Mouse (Mus musculus) G1E (cell line): ENCODE measurements around the gene Nop58. TPM values are rescaled to one million over a fixed set of nuclear protein-coding genes. Genes with fewer than 3 reads are reported as not detected.

Experiments used
- ATAC-seq: 2 replicates; pipeline ENCODE4 v1.8.0; 2016; ENCODE audit warnings: mild to moderate bottlenecking; ENCODE audit not compliant: insufficient number of reproducible peaks, poor library complexity, low FRiP score, severe bottlenecking; ENCODE audit errors: extremely low read depth
- DNase-seq: peaks from one replicate; pipeline ENCODE4 v3.0.0; 2012; ENCODE audit warnings: low spot score
- H3K27me3 ChIP-seq: 2 replicates; pipeline ENCODE4 v1.6.1; 2012; ENCODE audit warnings: mild to moderate bottlenecking, low read length, inconsistent platforms; ENCODE audit not compliant: insufficient read depth
- H3K36me3 ChIP-seq: replicated peaks from 2 replicates; pipeline ENCODE3; 2012; ENCODE audit warnings: mild to moderate bottlenecking, inconsistent platforms
- H3K4me1 ChIP-seq: 2 replicates; pipeline ENCODE4 v1.6.1; 2012; ENCODE audit warnings: low read depth, low read length, inconsistent platforms, mixed read lengths; ENCODE audit not compliant: insufficient read depth
- H3K4me3 ChIP-seq: 2 replicates; pipeline ENCODE4 v1.5.1; 2012; ENCODE audit warnings: low read depth, mild to moderate bottlenecking, inconsistent platforms, low read length, moderate library complexity, mixed read lengths
- H3K9me3 ChIP-seq: replicated peaks from 2 replicates; pipeline ENCODE4 v1.6.1; 2012; ENCODE audit warnings: inconsistent platforms
- CTCF ChIP-seq: IDR thresholded peaks from 2 replicates; pipeline ENCODE4 v1.5.1; 2012; ENCODE audit warnings: low read depth, low read length, inconsistent platforms, mixed read lengths
- GATA1 ChIP-seq: IDR thresholded peaks from 2 replicates; pipeline ENCODE4 v1.6.1; 2012; ENCODE audit warnings: borderline replicate concordance, low read length, inconsistent platforms, mixed read lengths
- GATA2 ChIP-seq: IDR thresholded peaks from 2 replicates; pipeline ENCODE4 v1.6.1; 2012; ENCODE audit warnings: low read depth, low read length, inconsistent platforms, borderline replicate concordance
- POLR2AphosphoS5 ChIP-seq: IDR thresholded peaks from 2 replicates; pipeline ENCODE4 v1.6.1; 2012; ENCODE audit warnings: low read depth, low read length, inconsistent platforms; ENCODE audit not compliant: insufficient replicate concordance
- TAL1 ChIP-seq: conservative IDR thresholded peaks from 2 replicates; pipeline ENCODE4 v1.6.1; 2012; ENCODE audit warnings: low read depth, low read length, inconsistent platforms, mixed read lengths
- polyA plus RNA-seq: library from polyadenylated mRNA; stranded (reverse); fragments of >175 nt; gene quantifications from 2 replicates; pipeline ENCODE4 v1.2.3, GENCODE M21; 2012
- total RNA-seq, 2 experiments: library from RNA; stranded (forward) in 1 of 2; stranded (reverse) in 1 of 2; fragments of 200-1000 nt in 1 of 2; fragments of >200 nt in 1 of 2; fragmentation: Nextera tagmentation in 1 of 2; gene quantifications; 2 replicates each; pipeline ENCODE4 v1.2.3; 2014 to 2017

The Nop58 gene
- total and polyA plus RNA-seq, 3 experiments: 228 to 1,289 (median 536) TPM

- ATAC-seq (no peak), DNase-seq (no peak)
- TF ChIP-seq POLR2AphosphoS5 (no peak), GATA1 (no peak), GATA2 (no peak), TAL1 (no peak), CTCF (no peak)
- Histone ChIP-seq H3K4me1 (peaks cover 17% of the 10 kb centered on the region), H3K9me3 (no peaks in the 10 kb centered on the region), H3K27me3 (no peaks in the 10 kb centered on the region), H3K4me3 (no peak overlapping the region), H3K36me3 (peaks cover 96% of the 10 kb centered on the region)
Measured at GRCm38 (mm10) chr1:59698207-59698606, 13.4 kb downstream of the Nop58 start.

- Histone ChIP-seq H3K9me3 (no peaks in the 10 kb centered on the region), H3K4me1 (peaks cover 16% of the 10 kb centered on the region), H3K36me3 (peaks cover 95% of the 10 kb centered on the region), H3K27me3 (no peaks in the 10 kb centered on the region), H3K4me3 (no peak overlapping the region)
- ATAC-seq (no peak), DNase-seq (no peak)
- TF ChIP-seq CTCF (no peak), TAL1 (no peak), GATA2 (no peak), GATA1 (no peak), POLR2AphosphoS5 (no peak)
Measured at GRCm38 (mm10) chr1:59701766-59702165, 17.0 kb downstream of the Nop58 start.

GRCm38 (mm10) chr1:59719900-59720299, 35.1 kb downstream of the Nop58 start:
- ATAC-seq (no peak; the same call in 1 of the 2 replicates), DNase-seq (peak; percentile 16)
- Histone ChIP-seq H3K4me1 (no peaks in the 10 kb centered on the region; the same call in 1 of the 2 replicates), H3K4me3 (no peak overlapping the region), H3K27me3 (no peaks in the 10 kb centered on the region), H3K36me3 (peaks cover 64% of the 10 kb centered on the region), H3K9me3 (no peaks in the 10 kb centered on the region)
- TF ChIP-seq CTCF: peak; percentile 36; the same call in 1 of the 2 replicates
- TF ChIP-seq GATA1: no peak

GRCm38 (mm10) chr1:59725661-59726060, 40.9 kb downstream of the Nop58 start:
- Histone ChIP-seq H3K36me3 (peaks cover 14% of the 10 kb centered on the region), H3K27me3 (peaks cover 8% of the 10 kb centered on the region; the same call in 1 of the 2 replicates), H3K4me1 (no peaks in the 10 kb centered on the region), H3K4me3 (no peak overlapping the region), H3K9me3 (no peaks in the 10 kb centered on the region)
- ATAC-seq (no peak), DNase-seq (no peak)
- TF ChIP-seq GATA1 (no peak), TAL1 (no peak), CTCF (no peak)

- Histone ChIP-seq H3K4me3 (no peak overlapping the region), H3K27me3 (peaks cover 10% of the 10 kb centered on the region), H3K4me1 (no peaks in the 10 kb centered on the region), H3K9me3 (no peaks in the 10 kb centered on the region), H3K36me3 (no peaks in the 10 kb centered on the region)
- ATAC-seq: no peak
- TF ChIP-seq GATA1 (no peak), TAL1 (no peak), GATA2 (no peak), CTCF (no peak), POLR2AphosphoS5 (no peak)
- no peak for DNase-seq
Measured at GRCm38 (mm10) chr1:59730106-59730505, 45.3 kb downstream of the Nop58 start.

GRCm38 (mm10) chr1:59730737-59731136, 46.0 kb downstream of the Nop58 start:
- no peak for TF ChIP-seq TAL1
- no peak for TF ChIP-seq GATA2
- TF ChIP-seq POLR2AphosphoS5: no peak
- TF ChIP-seq GATA1: no peak
- no peak for TF ChIP-seq CTCF
- ATAC-seq (no peak), DNase-seq (no peak)
- H3K36me3 ChIP-seq: no peaks in the 10 kb centered on the region
- peaks cover 10% of the 10 kb centered on the region for H3K27me3 ChIP-seq
- no peak overlapping the region for H3K4me3 ChIP-seq
- no peaks in the 10 kb centered on the region for H3K4me1 ChIP-seq
- H3K9me3 ChIP-seq: no peaks in the 10 kb centered on the region

GRCm38 (mm10) chr1:59734076-59734475, 49.3 kb downstream of the Nop58 start:
- ATAC-seq: no peak

More at GRCm38 (mm10) chr1:59734076-59734475, 49.3 kb downstream of the Nop58 start:
- Histone ChIP-seq H3K9me3 (no peaks in the 10 kb centered on the region), H3K27me3 (peaks cover 8% of the 10 kb centered on the region), H3K4me1 (peaks cover 7% of the 10 kb centered on the region), H3K4me3 (no peak overlapping the region), H3K36me3 (no peaks in the 10 kb centered on the region)
- TF ChIP-seq CTCF (no peak), TAL1 (no peak), GATA1 (no peak), POLR2AphosphoS5 (no peak), GATA2 (no peak)
- no peak for DNase-seq
